Mouse (Mus musculus): ENCODE data around the gene Vopp1.

- TF ChIP-seq GATA1 (IDR thresholded peaks at IDR 0.05; ENCODE audit: borderline replicate concordance, low read length) (no peak), CTCF (IDR thresholded peaks at IDR 0.05; ENCODE audit: low read depth, low read length) (no peak), TAL1 (conservative IDR thresholded peaks at IDR 0.05; ENCODE audit: low read depth, low read length) (no peak), POLR2AphosphoS5 (IDR thresholded peaks at IDR 0.05; ENCODE audit: insufficient replicate concordance, low read depth, low read length) (no peak), GATA2 (IDR thresholded peaks at IDR 0.05; ENCODE audit: borderline replicate concordance, low read depth, low read length) (no peak)
Measured at GRCm38 (mm10) chr6:57805218-57806069, 19.5 kb downstream of the Vopp1 start.
